Mouse (Mus musculus): ENCODE measurements around the gene Aldh16a1. TPM values are rescaled to one million over a fixed set of nuclear protein-coding genes. Genes with fewer than 3 reads are reported as not detected.
"Not testable (repeated sequence)": the region's sequence is repeated elsewhere in the genome, so short reads cannot be mapped to it uniquely, and the experiment has no call there.

The Aldh16a1 gene
- total RNA-seq, 1 experiment from 2014 or later, result 39.7 TPM

- ATAC-seq (ENCODE audit: extremely low read depth, insufficient number of reproducible peaks, low FRiP score, poor library complexity, severe bottlenecking), result peak; percentile 63
Measured at GRCm38 (mm10) chr7:45161612-45162473, 7.5 kb upstream of the Aldh16a1 start.

GRCm38 (mm10) chr7:45160866-45161265, 6.5 kb upstream of the Aldh16a1 start:
- no peak for ATAC-seq (ENCODE audit: extremely low read depth, insufficient number of reproducible peaks, low FRiP score, poor library complexity, severe bottlenecking)

GRCm38 (mm10) chr7:45160316-45160800, 6.0 kb upstream of the Aldh16a1 start:
- ATAC-seq (ENCODE audit: extremely low read depth, insufficient number of reproducible peaks, low FRiP score, poor library complexity, severe bottlenecking), result no peak

- ATAC-seq (ENCODE audit: extremely low read depth, insufficient number of reproducible peaks, low FRiP score, poor library complexity, severe bottlenecking), result no peak
Measured at GRCm38 (mm10) chr7:45158991-45159390, 4.6 kb upstream of the Aldh16a1 start.

- ATAC-seq (ENCODE audit: extremely low read depth, insufficient number of reproducible peaks, low FRiP score, poor library complexity, severe bottlenecking), result no peak
Measured at GRCm38 (mm10) chr7:45157459-45157858, 3.1 kb upstream of the Aldh16a1 start.

- no peak for ATAC-seq (ENCODE audit: extremely low read depth, insufficient number of reproducible peaks, low FRiP score, poor library complexity, severe bottlenecking)
Measured at GRCm38 (mm10) chr7:45156206-45156605, 1.8 kb upstream of the Aldh16a1 start.

GRCm38 (mm10) chr7:45155590-45155989, 1.2 kb upstream of the Aldh16a1 start:
- ATAC-seq (ENCODE audit: extremely low read depth, insufficient number of reproducible peaks, low FRiP score, poor library complexity, severe bottlenecking), result no peak

GRCm38 (mm10) chr7:45154993-45155514, 670 bp upstream of the Aldh16a1 start:
- ATAC-seq (ENCODE audit: extremely low read depth, insufficient number of reproducible peaks, low FRiP score, poor library complexity, severe bottlenecking), result 0 out of 2 replicates have a peak, but pooled peaks have one; percentile 27

- ATAC-seq (ENCODE audit: extremely low read depth, insufficient number of reproducible peaks, low FRiP score, poor library complexity, severe bottlenecking), result no peak
Measured at GRCm38 (mm10) chr7:45153586-45153985, 798 bp downstream of the Aldh16a1 start.

- not testable (repeated sequence) for ATAC-seq (ENCODE audit: extremely low read depth, insufficient number of reproducible peaks, low FRiP score, poor library complexity, severe bottlenecking)
Measured at GRCm38 (mm10) chr7:45153052-45153451, 1.3 kb downstream of the Aldh16a1 start.

- ATAC-seq (ENCODE audit: extremely low read depth, insufficient number of reproducible peaks, low FRiP score, poor library complexity, severe bottlenecking), result no peak
Measured at GRCm38 (mm10) chr7:45151303-45151702, 3.1 kb downstream of the Aldh16a1 start.

GRCm38 (mm10) chr7:45150321-45150720, 4.1 kb downstream of the Aldh16a1 start:
- no peak for ATAC-seq (ENCODE audit: extremely low read depth, insufficient number of reproducible peaks, low FRiP score, poor library complexity, severe bottlenecking)

- ATAC-seq (ENCODE audit: extremely low read depth, insufficient number of reproducible peaks, low FRiP score, poor library complexity, severe bottlenecking), result no peak
Measured at GRCm38 (mm10) chr7:45149545-45149944, 4.8 kb downstream of the Aldh16a1 start.

- no peak for ATAC-seq (ENCODE audit: extremely low read depth, insufficient number of reproducible peaks, low FRiP score, poor library complexity, severe bottlenecking)
Measured at GRCm38 (mm10) chr7:45148534-45149098, 5.8 kb downstream of the Aldh16a1 start.

- no peak for ATAC-seq (ENCODE audit: extremely low read depth, insufficient number of reproducible peaks, low FRiP score, poor library complexity, severe bottlenecking)
Measured at GRCm38 (mm10) chr7:45147899-45148298, 6.5 kb downstream of the Aldh16a1 start.

GRCm38 (mm10) chr7:45147267-45147666, 7.1 kb downstream of the Aldh16a1 start:
- ATAC-seq (ENCODE audit: extremely low read depth, insufficient number of reproducible peaks, low FRiP score, poor library complexity, severe bottlenecking), result no peak

- no peak for ATAC-seq (ENCODE audit: extremely low read depth, insufficient number of reproducible peaks, low FRiP score, poor library complexity, severe bottlenecking)
Measured at GRCm38 (mm10) chr7:45145460-45145859, 8.9 kb downstream of the Aldh16a1 start.

- ATAC-seq (ENCODE audit: extremely low read depth, insufficient number of reproducible peaks, low FRiP score, poor library complexity, severe bottlenecking), result no peak
Measured at GRCm38 (mm10) chr7:45144368-45145174, 9.8 kb downstream of the Aldh16a1 start.

- ATAC-seq (ENCODE audit: extremely low read depth, insufficient number of reproducible peaks, low FRiP score, poor library complexity, severe bottlenecking), result no peak
Measured at GRCm38 (mm10) chr7:45141914-45142313, 12.5 kb downstream of the Aldh16a1 start.
